Mouse (Mus musculus) lung, embryonic 15.5 days (tissue): ENCODE measurements at regions not wholly inside any gene's neighbourhood (a gene's known extent, or its start where the extent isn't known, plus 50 kb on each side); places are given as distances from the start of the nearest gene placed in this dataset.
A peak's percentile ranks its signal among the peaks of the same experiment; 100 is the strongest.

Source experiments
- ATAC-seq: fragments of 200-750 bp; cut with Nextera tagmentation; 2 replicates; pipeline ENCODE4 v1.8.0; 2017; ENCODE audit warnings: moderate number of reproducible peaks, borderline replicate concordance; ENCODE audit not compliant: low FRiP score, low TSS enrichment; ENCODE audit errors: extremely low read depth
- H3K27ac ChIP-seq: fragments of 300-500 bp; sonication (generic); 2 replicates; pipeline ENCODE4 v1.5.1; 2015; ENCODE audit warnings: moderate library complexity, mild to moderate bottlenecking, inconsistent platforms
- H3K27me3 ChIP-seq: fragments of 300-500 bp; sonication (generic); 2 replicates; pipeline ENCODE4 v1.6.1; 2015; ENCODE audit warnings: inconsistent platforms
- H3K36me3 ChIP-seq: fragments of 300-500 bp; sonication (generic); 2 replicates; pipeline ENCODE4 v1.6.1; 2015; ENCODE audit warnings: inconsistent platforms
- H3K4me1 ChIP-seq: fragments of 300-500 bp; sonication (generic); 2 replicates; pipeline ENCODE4 v1.6.1; 2015; ENCODE audit warnings: inconsistent platforms
- H3K4me2 ChIP-seq: fragments of 300-500 bp; sonication (generic); 2 replicates; pipeline ENCODE4 v1.6.1; 2015; ENCODE audit warnings: inconsistent platforms, mild to moderate bottlenecking, moderate library complexity
- H3K4me3 ChIP-seq: fragments of 300-500 bp; sonication (generic); 2 replicates; pipeline ENCODE4 v1.5.1; 2015; ENCODE audit warnings: mild to moderate bottlenecking, inconsistent platforms
- H3K9ac ChIP-seq: fragments of 300-500 bp; sonication (generic); 2 replicates; pipeline ENCODE4 v1.6.1; 2015; ENCODE audit warnings: inconsistent platforms
- H3K9me3 ChIP-seq: fragments of 300-500 bp; sonication (generic); 2 replicates; pipeline ENCODE4 v1.6.1; 2016; ENCODE audit warnings: inconsistent platforms
- WGBS: fragments of 180-500 bp; shearing (Covaris S2); methylation state at CpG from one replicate; pipeline ENCODE4 v1.1.7; 2015; 5-methylcytosine and 5-hydroxymethylcytosine counted together

GRCm38 (mm10) chrX:99415701-99416100 is 55.4 kb downstream of the Pja1 start:
- peaks cover 9% of the 10 kb centered on the region for H3K4me1 ChIP-seq
- H3K4me2 ChIP-seq = no peak overlapping the region
- peaks cover 11% of the 10 kb centered on the region; the same call in 1 of the 2 replicates for H3K27me3 ChIP-seq
- 46% methylated on average over 5 of the region's 5 CpGs for WGBS
- no peak overlapping the region for H3K9ac ChIP-seq
- no peaks in the 10 kb centered on the region for H3K9me3 ChIP-seq
- no peaks in the 10 kb centered on the region for H3K36me3 ChIP-seq
- ATAC-seq = no peak
- no peak overlapping the region for H3K4me3 ChIP-seq
- no peak overlapping the region for H3K27ac ChIP-seq

DNA sequence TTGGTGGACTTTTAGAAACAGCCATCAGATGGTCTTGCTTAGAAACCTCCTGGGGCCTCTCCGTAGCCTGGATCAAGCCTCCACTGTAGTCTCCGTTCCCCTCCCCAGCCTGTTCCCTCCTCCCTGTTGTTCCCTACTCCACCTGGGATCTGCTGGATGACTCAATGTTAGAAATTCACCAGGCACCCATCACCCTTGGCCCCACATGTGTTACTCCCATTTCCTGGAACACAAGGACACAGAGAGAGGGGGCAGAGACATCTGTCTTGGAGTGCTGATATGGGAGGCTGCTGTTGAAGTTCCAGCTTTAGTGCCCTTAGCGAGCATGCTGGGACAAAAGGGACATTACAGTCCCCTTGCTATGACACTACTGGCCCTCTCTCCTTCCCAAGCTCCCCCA is 60.1 kb downstream of the Pja1 start:
- ATAC-seq = no peak
- no peaks in the 10 kb centered on the region for H3K9me3 ChIP-seq
- WGBS = 47% methylated on average over 3 of the region's 3 CpGs

GRCm38 (mm10) chrX:99409858-99410257 is 61.2 kb downstream of the Pja1 start:
- H3K36me3 ChIP-seq = no peaks in the 10 kb centered on the region
- ATAC-seq = peak; percentile 55; the same call in 1 of the 2 replicates
- H3K27ac ChIP-seq = no peak overlapping the region
- WGBS = 52% methylated on average over 10 of the region's 10 CpGs
- H3K4me2 ChIP-seq = no peak overlapping the region
- H3K9me3 ChIP-seq = no peaks in the 10 kb centered on the region
- H3K4me3 ChIP-seq = no peak overlapping the region
- no peak overlapping the region for H3K9ac ChIP-seq
- H3K4me1 ChIP-seq = no peaks in the 10 kb centered on the region; the same call in 1 of the 2 replicates
- peaks cover 4% of the 10 kb centered on the region; the same call in 1 of the 2 replicates for H3K27me3 ChIP-seq

More for the DNA sequence above, 60.1 kb downstream of the Pja1 start:
- peaks cover 9% of the 10 kb centered on the region; the same call in 1 of the 2 replicates for H3K27me3 ChIP-seq
- H3K36me3 ChIP-seq = no peaks in the 10 kb centered on the region
- no peak overlapping the region for H3K27ac ChIP-seq
- no peak overlapping the region for H3K4me2 ChIP-seq
- H3K9ac ChIP-seq = no peak overlapping the region
- H3K4me1 ChIP-seq = peaks cover 2% of the 10 kb centered on the region; the same call in 1 of the 2 replicates
- no peak overlapping the region for H3K4me3 ChIP-seq

DNA sequence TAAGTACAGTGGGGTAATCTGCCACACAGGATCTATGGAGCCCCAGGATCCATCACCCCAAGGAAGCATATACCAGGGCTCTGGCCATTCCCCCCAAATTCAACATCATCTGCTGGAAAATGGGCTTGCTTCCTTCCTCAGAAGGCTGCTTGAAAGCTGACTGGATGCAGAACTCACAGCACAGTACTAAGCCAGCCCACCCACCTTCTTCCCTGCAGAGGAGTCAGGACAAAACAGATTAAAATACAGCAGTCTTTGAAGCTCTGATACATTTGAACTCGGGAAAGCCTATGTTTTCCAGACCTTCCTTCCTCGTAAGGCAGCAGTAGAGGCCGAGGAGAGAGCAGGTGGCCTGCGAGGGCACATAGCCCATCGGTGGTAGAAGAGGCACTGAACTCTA is 61.7 kb downstream of the Pja1 start:
- no peaks in the 10 kb centered on the region for H3K36me3 ChIP-seq
- no peaks in the 10 kb centered on the region for H3K9me3 ChIP-seq
- no peaks in the 10 kb centered on the region; the same call in 1 of the 2 replicates for H3K4me1 ChIP-seq
- H3K9ac ChIP-seq = no peak overlapping the region
- no peak overlapping the region for H3K4me2 ChIP-seq
- peaks cover 4% of the 10 kb centered on the region; the same call in 1 of the 2 replicates for H3K27me3 ChIP-seq
- no peak overlapping the region for H3K27ac ChIP-seq
- no peak for ATAC-seq
- WGBS = 70% methylated on average over 5 of the region's 5 CpGs
- H3K4me3 ChIP-seq = no peak overlapping the region

GRCm38 (mm10) chrX:99408804-99409203 is 62.3 kb downstream of the Pja1 start:
- no peak overlapping the region for H3K4me3 ChIP-seq
- peaks cover 4% of the 10 kb centered on the region; the same call in 1 of the 2 replicates for H3K27me3 ChIP-seq
- peaks cover 1% of the 10 kb centered on the region; the same call in 1 of the 2 replicates for H3K4me1 ChIP-seq
- H3K36me3 ChIP-seq = no peaks in the 10 kb centered on the region
- no peak overlapping the region for H3K9ac ChIP-seq
- no peak overlapping the region for H3K27ac ChIP-seq
- no peaks in the 10 kb centered on the region for H3K9me3 ChIP-seq
- ATAC-seq = no peak
- no peak overlapping the region for H3K4me2 ChIP-seq
- 50% methylated on average over 6 of the region's 6 CpGs for WGBS

DNA sequence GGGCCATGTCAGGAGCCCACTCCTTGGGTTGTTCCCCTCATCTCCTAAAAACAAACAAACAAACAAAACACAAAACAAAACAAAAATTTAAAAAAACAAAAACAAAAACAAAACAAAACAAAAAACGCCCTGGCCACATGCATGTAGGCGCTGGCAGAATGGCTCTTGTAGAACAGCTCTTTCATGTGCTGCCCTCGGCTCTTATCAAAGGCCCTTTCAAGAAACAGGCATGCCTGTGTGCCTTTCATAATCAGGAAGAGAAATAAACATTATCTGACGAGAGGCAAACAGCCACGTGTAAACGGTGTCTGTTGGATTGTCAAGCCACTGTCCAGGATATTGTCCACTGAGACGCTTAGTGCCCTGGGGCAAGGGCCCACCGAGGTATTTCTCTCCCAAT is 65.2 kb downstream of the Pja1 start:
- Histone ChIP-seq H3K4me2 (no peak overlapping the region), H3K36me3 (no peaks in the 10 kb centered on the region), H3K9ac (no peak overlapping the region), H3K4me3 (no peak overlapping the region), H3K9me3 (no peaks in the 10 kb centered on the region), H3K27ac (no peak overlapping the region), H3K27me3 (peaks cover 4% of the 10 kb centered on the region; the same call in 1 of the 2 replicates), H3K4me1 (peaks cover 3% of the 10 kb centered on the region; the same call in 1 of the 2 replicates)
- ATAC-seq = no peak
- 55% methylated on average over 8 of the region's 8 CpGs for WGBS

GRCm38 (mm10) chrX:99403521-99404149 is 67.4 kb downstream of the Pja1 start:
- whole genome bisulfite sequencing = 55% methylated on average over 6 of the region's 6 CpGs
- H3K9me3 ChIP-seq = no peaks in the 10 kb centered on the region
- peaks cover 3% of the 10 kb centered on the region; the same call in 1 of the 2 replicates for H3K4me1 ChIP-seq
- H3K27me3 ChIP-seq = peaks cover under 1% of the 10 kb centered on the region; the same call in 1 of the 2 replicates
- H3K4me3 ChIP-seq = no peak overlapping the region
- no peak overlapping the region for H3K9ac ChIP-seq
- peak; percentile 46; the same call in 1 of the 2 replicates for ATAC-seq
- H3K27ac ChIP-seq = no peak overlapping the region
- no peaks in the 10 kb centered on the region for H3K36me3 ChIP-seq
- no peak overlapping the region for H3K4me2 ChIP-seq

- Histone ChIP-seq H3K4me3 (no peak overlapping the region), H3K27ac (no peak overlapping the region), H3K9me3 (no peaks in the 10 kb centered on the region), H3K4me1 (peaks cover 3% of the 10 kb centered on the region; the same call in 1 of the 2 replicates), H3K27me3 (no peaks in the 10 kb centered on the region; the same call in 1 of the 2 replicates), H3K4me2 (no peak overlapping the region), H3K36me3 (no peaks in the 10 kb centered on the region), H3K9ac (no peak overlapping the region)
- no peak for ATAC-seq
- WGBS = 44% methylated on average over 9 of the region's 9 CpGs
Observed at GRCm38 (mm10) chrX:99402841-99403520, 68.1 kb downstream of the Pja1 start.

- peak; percentile 72; the same call in 1 of the 2 replicates for ATAC-seq
- WGBS = 31% methylated on average over 8 of the region's 8 CpGs
- Histone ChIP-seq H3K27me3 (peaks cover 9% of the 10 kb centered on the region; the same call in 1 of the 2 replicates), H3K4me3 (no peak overlapping the region), H3K9me3 (no peaks in the 10 kb centered on the region), H3K36me3 (no peaks in the 10 kb centered on the region), H3K27ac (peak overlapping the region; percentile 33; the same call in 1 of the 2 replicates), H3K4me1 (peaks cover 10% of the 10 kb centered on the region; the same call in 1 of the 2 replicates), H3K4me2 (no peak overlapping the region), H3K9ac (no peak overlapping the region)
Observed at GRCm38 (mm10) chrX:99397344-99397743, 73.7 kb downstream of the Pja1 start.

DNA sequence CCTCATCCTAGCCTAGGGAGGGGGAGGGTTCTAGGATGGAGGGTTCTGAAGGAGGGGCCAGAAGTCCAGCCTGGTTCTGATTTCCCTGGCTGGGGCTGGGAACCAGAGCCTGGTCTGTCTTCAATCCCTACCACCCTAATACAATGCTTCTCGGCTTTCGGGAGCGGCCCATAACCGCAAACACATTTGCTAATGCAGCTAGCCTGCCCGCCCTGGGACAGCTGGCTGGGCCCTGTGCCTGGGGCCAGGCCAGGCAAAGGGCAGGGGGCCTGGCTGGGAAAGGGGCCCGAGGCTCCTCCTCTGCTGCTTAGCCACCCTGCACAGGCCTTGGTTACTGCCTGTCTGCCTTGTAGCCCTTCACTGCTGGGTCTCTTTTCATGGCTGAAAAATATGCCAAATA is 74.9 kb downstream of the Pja1 start:
- Histone ChIP-seq H3K4me2 (no peak overlapping the region), H3K27ac (no peak overlapping the region), H3K9me3 (no peaks in the 10 kb centered on the region), H3K9ac (no peak overlapping the region), H3K4me1 (peaks cover 10% of the 10 kb centered on the region; the same call in 1 of the 2 replicates), H3K36me3 (no peaks in the 10 kb centered on the region), H3K27me3 (peaks cover 11% of the 10 kb centered on the region; the same call in 1 of the 2 replicates), H3K4me3 (no peak overlapping the region)
- 55% methylated on average over 6 of the region's 6 CpGs for WGBS
- ATAC-seq = peak; percentile 69; the same call in 1 of the 2 replicates

- peaks cover 11% of the 10 kb centered on the region; the same call in 1 of the 2 replicates for H3K27me3 ChIP-seq
- 69% methylated on average over 3 of the region's 3 CpGs for WGBS
- no peak overlapping the region for H3K4me3 ChIP-seq
- H3K36me3 ChIP-seq = no peaks in the 10 kb centered on the region
- no peak overlapping the region for H3K27ac ChIP-seq
- H3K9me3 ChIP-seq = no peaks in the 10 kb centered on the region
- ATAC-seq = no peak
- no peak overlapping the region for H3K9ac ChIP-seq
- peaks cover 13% of the 10 kb centered on the region; the same call in 1 of the 2 replicates for H3K4me1 ChIP-seq
- no peak overlapping the region for H3K4me2 ChIP-seq
Observed at GRCm38 (mm10) chrX:99395067-99395466, 76.0 kb downstream of the Pja1 start.

DNA sequence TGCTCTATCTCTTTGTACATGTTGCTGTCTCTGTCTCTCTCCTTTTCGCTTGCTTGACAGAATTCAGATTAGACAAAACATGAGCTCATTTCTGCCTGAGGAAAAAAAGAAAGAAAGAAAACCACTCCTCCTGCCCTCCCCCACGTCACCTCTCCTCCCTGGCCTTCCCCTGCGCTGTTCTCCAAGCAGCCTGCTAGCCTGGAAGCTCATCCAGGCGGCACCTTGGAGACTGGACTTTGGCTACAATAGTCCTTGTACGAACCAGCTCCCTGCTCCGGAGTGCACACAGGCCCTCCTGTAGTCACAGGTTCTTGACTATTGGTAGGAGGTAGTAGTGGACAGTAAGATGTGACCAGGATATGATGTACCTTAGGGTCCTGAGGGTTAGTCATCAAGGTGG is 79.4 kb downstream of the Pja1 start:
- Histone ChIP-seq H3K27me3 (peaks cover 20% of the 10 kb centered on the region), H3K27ac (no peak overlapping the region), H3K9me3 (no peaks in the 10 kb centered on the region), H3K9ac (no peak overlapping the region), H3K4me1 (peaks cover 3% of the 10 kb centered on the region; the same call in 1 of the 2 replicates), H3K4me2 (no peak overlapping the region), H3K36me3 (no peaks in the 10 kb centered on the region), H3K4me3 (no peak overlapping the region)
- no peak for ATAC-seq
- 77% methylated on average over 6 of the region's 6 CpGs for WGBS
